Mouse (Mus musculus) G1E (cell line): Measurements from ENCODE around the gene Ceacam14. TPM values are rescaled to one million over a fixed set of nuclear protein-coding genes. Genes with fewer than 3 reads are reported as not detected.

Experiments used
- ATAC-seq: 2 replicates; pipeline ENCODE4 v1.8.0; 2016; ENCODE audit warnings: mild to moderate bottlenecking; ENCODE audit not compliant: insufficient number of reproducible peaks, poor library complexity, low FRiP score, severe bottlenecking; ENCODE audit errors: extremely low read depth
- DNase-seq: peaks from one replicate; pipeline ENCODE4 v3.0.0; 2012; ENCODE audit warnings: low spot score
- H3K27me3 ChIP-seq: 2 replicates; pipeline ENCODE4 v1.6.1; 2012; ENCODE audit warnings: mild to moderate bottlenecking, low read length, inconsistent platforms; ENCODE audit not compliant: insufficient read depth
- H3K36me3 ChIP-seq: replicated peaks from 2 replicates; pipeline ENCODE3; 2012; ENCODE audit warnings: mild to moderate bottlenecking, inconsistent platforms
- H3K4me1 ChIP-seq: 2 replicates; pipeline ENCODE4 v1.6.1; 2012; ENCODE audit warnings: low read depth, low read length, inconsistent platforms, mixed read lengths; ENCODE audit not compliant: insufficient read depth
- H3K4me3 ChIP-seq: 2 replicates; pipeline ENCODE4 v1.5.1; 2012; ENCODE audit warnings: low read depth, mild to moderate bottlenecking, inconsistent platforms, low read length, moderate library complexity, mixed read lengths
- H3K9me3 ChIP-seq: replicated peaks from 2 replicates; pipeline ENCODE4 v1.6.1; 2012; ENCODE audit warnings: inconsistent platforms
- CTCF ChIP-seq: IDR thresholded peaks from 2 replicates; pipeline ENCODE4 v1.5.1; 2012; ENCODE audit warnings: low read depth, low read length, inconsistent platforms, mixed read lengths
- GATA1 ChIP-seq: IDR thresholded peaks from 2 replicates; pipeline ENCODE4 v1.6.1; 2012; ENCODE audit warnings: borderline replicate concordance, low read length, inconsistent platforms, mixed read lengths
- GATA2 ChIP-seq: IDR thresholded peaks from 2 replicates; pipeline ENCODE4 v1.6.1; 2012; ENCODE audit warnings: low read depth, low read length, inconsistent platforms, borderline replicate concordance
- POLR2AphosphoS5 ChIP-seq: IDR thresholded peaks from 2 replicates; pipeline ENCODE4 v1.6.1; 2012; ENCODE audit warnings: low read depth, low read length, inconsistent platforms; ENCODE audit not compliant: insufficient replicate concordance
- TAL1 ChIP-seq: conservative IDR thresholded peaks from 2 replicates; pipeline ENCODE4 v1.6.1; 2012; ENCODE audit warnings: low read depth, low read length, inconsistent platforms, mixed read lengths
- polyA plus RNA-seq: library from polyadenylated mRNA; stranded (reverse); fragments of >175 nt; gene quantifications from 2 replicates; pipeline ENCODE4 v1.2.3, GENCODE M21; 2012
- total RNA-seq, 2 experiments: library from RNA; stranded (forward) in 1 of 2; stranded (reverse) in 1 of 2; fragments of 200-1000 nt in 1 of 2; fragments of >200 nt in 1 of 2; fragmentation: Nextera tagmentation in 1 of 2; gene quantifications; 2 replicates each; pipeline ENCODE4 v1.2.3; 2014 to 2017

The Ceacam14 gene
- not detected in 2 replicates for total RNA-seq (2014; fragmentation: Nextera tagmentation)
- total RNA-seq (2017) = not detected in 2 replicates
- not detected in 2 replicates for polyA plus RNA-seq

- ATAC-seq (no peak), DNase-seq (no peak)
- Histone ChIP-seq H3K4me1 (no peaks in the 10 kb centered on the region), H3K4me3 (no peak within 1 kb of the TSS), H3K27me3 (no peaks in the 10 kb centered on the region), H3K9me3 (no peaks in the 10 kb centered on the region), H3K36me3 (no peaks in the 10 kb centered on the region)
- no peak for TF ChIP-seq GATA2
- TF ChIP-seq TAL1 = no peak
- no peak for TF ChIP-seq GATA1
- TF ChIP-seq CTCF = no peak
- TF ChIP-seq POLR2AphosphoS5 = no peak
Measured at GRCm38 (mm10) chr7:17812333-17812732, at the start of gene Ceacam14. Gene Ceacam14, plus strand, starts transcription at chr7:17812633.

Other genes with a start within 250 kb of the Ceacam14 start
- gene Ceacam5, start 99.4 kb upstream of the Ceacam14 start, total RNA-seq (2014; fragmentation: Nextera tagmentation) = not detected in 2 replicates
- 0.06 TPM in 1 of 2 replicates, not detected in the other for gene Ceacam5, start 99.4 kb upstream of the Ceacam14 start, total RNA-seq (2017)
- gene Ceacam5, start 99.4 kb upstream of the Ceacam14 start, polyA plus RNA-seq = not detected in 2 replicates
- not detected in 2 replicates for gene Gm5155, start 59.1 kb downstream of the Ceacam14 start, total RNA-seq (2014; fragmentation: Nextera tagmentation)
- gene Gm5155, start 59.1 kb downstream of the Ceacam14 start, total RNA-seq (2017) = 0.05 and 0.12 TPM in 2 replicates
- gene Gm5155, start 59.1 kb downstream of the Ceacam14 start, polyA plus RNA-seq = not detected in 2 replicates
- gene Ceacam11, start 159.5 kb downstream of the Ceacam14 start, total RNA-seq (2014; fragmentation: Nextera tagmentation) = not detected in 2 replicates
- gene Ceacam11, start 159.5 kb downstream of the Ceacam14 start, total RNA-seq (2017) = not detected in 2 replicates
- gene Ceacam11, start 159.5 kb downstream of the Ceacam14 start, polyA plus RNA-seq = not detected in 2 replicates
- not detected in 2 replicates for gene Ceacam13, start 197.3 kb downstream of the Ceacam14 start, total RNA-seq (2014; fragmentation: Nextera tagmentation)
- gene Ceacam13, start 197.3 kb downstream of the Ceacam14 start, total RNA-seq (2017) = not detected in 2 replicates
- gene Ceacam13, start 197.3 kb downstream of the Ceacam14 start, polyA plus RNA-seq = not detected in 2 replicates